Mouse (Mus musculus) lung, postnatal 0 days (tissue): ENCODE measurements around the gene Btbd2. TPM values are rescaled to one million over a fixed set of nuclear protein-coding genes. Genes with fewer than 3 reads are reported as not detected.

ENCODE experiments used
- ATAC-seq: fragments of 200-750 bp; cut with Nextera tagmentation; 2 replicates; pipeline ENCODE4 v1.8.0; 2017; ENCODE audit warnings: moderate library complexity
- DNase-seq: peaks from one replicate; pipeline ENCODE4 v3.0.0-alpha.2; 2016; ENCODE audit warnings: low spot score
- H3K27ac ChIP-seq: fragments of 300-500 bp; sonication (generic); 2 replicates; pipeline ENCODE4 v1.5.1; 2014; ENCODE audit warnings: antibody characterized with exemption, mild to moderate bottlenecking, low read length, mixed read lengths
- H3K27me3 ChIP-seq: fragments of 300-500 bp; sonication (generic); replicated peaks from 2 replicates; pipeline ENCODE4 v1.6.1; 2014; ENCODE audit warnings: low read length, mixed read lengths; ENCODE audit not compliant: insufficient read depth
- H3K36me3 ChIP-seq: fragments of 300-500 bp; sonication (generic); 2 replicates; pipeline ENCODE4 v1.6.1; 2014; ENCODE audit warnings: low read length, mixed read lengths; ENCODE audit not compliant: insufficient read depth
- H3K4me1 ChIP-seq: fragments of 300-500 bp; sonication (generic); 2 replicates; pipeline ENCODE4 v1.6.1; 2014; ENCODE audit warnings: antibody characterized with exemption, low read depth, low read length, mixed read lengths; ENCODE audit not compliant: insufficient read depth
- H3K4me2 ChIP-seq: fragments of 300-500 bp; sonication (generic); replicated peaks from 2 replicates; pipeline ENCODE4 v1.6.1; 2014; ENCODE audit warnings: low read depth, mild to moderate bottlenecking, low read length, moderate library complexity, mixed read lengths
- H3K4me3 ChIP-seq: fragments of 300-500 bp; sonication (generic); 2 replicates; pipeline ENCODE4 v1.5.1; 2014; ENCODE audit warnings: low read depth, low read length
- H3K9ac ChIP-seq: fragments of 300-500 bp; sonication (generic); replicated peaks from 2 replicates; pipeline ENCODE4 v1.6.1; 2014; ENCODE audit warnings: low read depth, mild to moderate bottlenecking
- H3K9me3 ChIP-seq: fragments of 300-500 bp; sonication (generic); 2 replicates; pipeline ENCODE4 v1.6.1; 2016; ENCODE audit warnings: low read length, mixed read lengths
- CTCF ChIP-seq: IDR thresholded peaks from 2 replicates; pipeline ENCODE4 v1.5.1; 2016; ENCODE audit warnings: antibody characterized with exemption, mild to moderate bottlenecking
- EP300 ChIP-seq: IDR thresholded peaks from 2 replicates; pipeline ENCODE4 v1.6.1; 2016; ENCODE audit warnings: antibody characterized with exemption, mild to moderate bottlenecking, control low read depth
- WGBS: fragments of 180-500 bp; shearing (Covaris S2); extraction: QIAGEN DNeasy Blood & Tissue Kit; methylation state at CpG from one replicate; pipeline ENCODE4 v1.1.7; 2014; 5-methylcytosine and 5-hydroxymethylcytosine counted together
- polyA plus RNA-seq: library from polyadenylated mRNA; unstranded; fragments of >200 nt; fragmentation: Nextera tagmentation; extraction: Ambion mirVana; gene quantifications from 2 replicates; pipeline ENCODE4 v1.2.1, GENCODE M21; 2015

The Btbd2 gene
- polyA plus RNA-seq, 1 experiment from 2014 or later, result 42.9 TPM

GRCm38 (mm10) chr10:80692249-80693165, 35.6 kb upstream of the Btbd2 start:
- Histone ChIP-seq H3K27me3 (no peaks in the 10 kb centered on the region), H3K9me3 (no peaks in the 10 kb centered on the region), H3K4me2 (no peak overlapping the region), H3K36me3 (peaks cover 13% of the 10 kb centered on the region; the same call in 1 of the 2 replicates), H3K9ac (no peak overlapping the region), H3K4me3 (no peak overlapping the region), H3K27ac (peak overlapping the region; percentile 32; the same call in 1 of the 2 replicates), H3K4me1 (peaks cover 15% of the 10 kb centered on the region; the same call in 1 of the 2 replicates)
- ATAC-seq (no peak), DNase-seq (no peak)
- no peak for TF ChIP-seq EP300
- no peak for TF ChIP-seq CTCF
- 73% methylated on average over 14 of the region's 14 CpGs for WGBS

- TF ChIP-seq EP300, result no peak
- peak; percentile 87 for TF ChIP-seq CTCF
- ATAC-seq (peak; percentile 88), DNase-seq (peak; percentile 93)
- WGBS, result 16% methylated on average over 5 of the region's 5 CpGs
- Histone ChIP-seq H3K36me3 (peaks cover 33% of the 10 kb centered on the region; the same call in 1 of the 2 replicates), H3K9me3 (no peaks in the 10 kb centered on the region), H3K9ac (no peak overlapping the region), H3K4me3 (no peak overlapping the region), H3K27ac (no peak overlapping the region), H3K4me2 (no peak overlapping the region), H3K27me3 (no peaks in the 10 kb centered on the region), H3K4me1 (no peaks in the 10 kb centered on the region)
Measured at GRCm38 (mm10) chr10:80687850-80688249, 31.0 kb upstream of the Btbd2 start.

- TF ChIP-seq EP300 (no peak), CTCF (no peak)
- Histone ChIP-seq H3K36me3 (peaks cover 33% of the 10 kb centered on the region; the same call in 1 of the 2 replicates), H3K27me3 (no peaks in the 10 kb centered on the region), H3K4me1 (no peaks in the 10 kb centered on the region), H3K9ac (no peak overlapping the region), H3K9me3 (no peaks in the 10 kb centered on the region), H3K4me3 (no peak overlapping the region), H3K4me2 (no peak overlapping the region), H3K27ac (no peak overlapping the region)
- 81% methylated on average over 3 of the region's 3 CpGs for WGBS
- DNase-seq (no peak), ATAC-seq (no peak)
Measured at GRCm38 (mm10) chr10:80686617-80687016, 29.7 kb upstream of the Btbd2 start.

GRCm38 (mm10) chr10:80684984-80685383, 28.1 kb upstream of the Btbd2 start:
- Histone ChIP-seq H3K4me2 (no peak overlapping the region), H3K4me1 (peaks cover under 1% of the 10 kb centered on the region; the same call in 1 of the 2 replicates), H3K27me3 (no peaks in the 10 kb centered on the region), H3K9me3 (no peaks in the 10 kb centered on the region), H3K4me3 (no peak overlapping the region), H3K9ac (no peak overlapping the region), H3K27ac (no peak overlapping the region), H3K36me3 (peaks cover 29% of the 10 kb centered on the region; the same call in 1 of the 2 replicates)
- no peak for TF ChIP-seq EP300
- ATAC-seq, result no peak
- no peak for DNase-seq
- 72% methylated on average over 4 of the region's 4 CpGs for WGBS

GRCm38 (mm10) chr10:80684214-80684613, 27.3 kb upstream of the Btbd2 start:
- WGBS, result 59% methylated on average over 6 of the region's 6 CpGs
- Histone ChIP-seq H3K9ac (no peak overlapping the region), H3K27me3 (no peaks in the 10 kb centered on the region), H3K27ac (no peak overlapping the region), H3K4me2 (no peak overlapping the region), H3K9me3 (no peaks in the 10 kb centered on the region), H3K36me3 (peaks cover 22% of the 10 kb centered on the region; the same call in 1 of the 2 replicates), H3K4me1 (peaks cover 8% of the 10 kb centered on the region), H3K4me3 (no peak overlapping the region)
- DNase-seq, result peak; percentile 85
- TF ChIP-seq CTCF, result peak; percentile 98
- TF ChIP-seq EP300, result no peak
- ATAC-seq, result peak; percentile 62

GRCm38 (mm10) chr10:80683647-80684046, 26.8 kb upstream of the Btbd2 start:
- 100% methylated on average over 1 of the region's 1 CpGs for WGBS
- H3K27me3 ChIP-seq, result no peaks in the 10 kb centered on the region
- no peak for ATAC-seq

More at GRCm38 (mm10) chr10:80683647-80684046, 26.8 kb upstream of the Btbd2 start:
- H3K4me3 ChIP-seq, result no peak overlapping the region
- H3K4me2 ChIP-seq, result no peak overlapping the region
- no peak overlapping the region for H3K9ac ChIP-seq
- H3K9me3 ChIP-seq, result no peaks in the 10 kb centered on the region
- TF ChIP-seq EP300, result no peak
- no peak for TF ChIP-seq CTCF
- DNase-seq, result no peak
- H3K4me1 ChIP-seq, result peaks cover 12% of the 10 kb centered on the region
- no peak overlapping the region for H3K27ac ChIP-seq
- H3K36me3 ChIP-seq, result peaks cover 20% of the 10 kb centered on the region; the same call in 1 of the 2 replicates
